Mouse (Mus musculus): ENCODE results near the gene Rho. TPM values are rescaled to one million over a fixed set of nuclear protein-coding genes. Genes with fewer than 3 reads are reported as not detected.

The Rho gene
- total RNA-seq, 1 experiment: 0.13 TPM

- DNase-seq (ENCODE audit: low read depth, low spot score): no peak
- Histone ChIP-seq H3K4me1 (ENCODE audit: control insufficient read depth in 2 of 2, insufficient read depth in 2 of 2, low read length in 2 of 2, poor library complexity in 1 of 2) (no peaks in the 10 kb centered on the region; a peak in 2 of 4 replicates), H3K4me3 (ENCODE audit: insufficient read depth in 1 of 2, low read depth in 1 of 2, low read length in 2 of 2, poor library complexity in 1 of 2, severe bottlenecking in 1 of 2) (no peak overlapping the region), H3K9me3 (ENCODE audit: control insufficient read depth, insufficient read depth, low read depth, low read length) (no peaks in the 10 kb centered on the region), H3K27ac (ENCODE audit: insufficient read depth, low read depth, low read length, poor library complexity, severe bottlenecking) (no peak overlapping the region), H3K9ac (ENCODE audit: insufficient read depth, low read depth, low read length, poor library complexity, severe bottlenecking) (no peak overlapping the region), H3K36me3 (ENCODE audit: control insufficient read depth, insufficient read depth, low read length, poor library complexity, severe bottlenecking) (no peaks in the 10 kb centered on the region)
- TF ChIP-seq HCFC1 (IDR thresholded peaks at IDR 0.05; ENCODE audit: borderline replicate concordance, insufficient read depth, low read length) (no peak), MAFK (IDR thresholded peaks at IDR 0.05; ENCODE audit: insufficient read depth, low read depth, low read length) (no peak), CHD2 (IDR thresholded peaks at IDR 0.05; ENCODE audit: low read depth, low read length) (no peak), ZC3H11A (IDR thresholded peaks at IDR 0.05; ENCODE audit: borderline replicate concordance, low read depth, low read length) (no peak), ZNF384 (IDR thresholded peaks at IDR 0.05; ENCODE audit: low read depth, low read length) (no peak)
- in situ Hi-C loops (cut with MboI; ENCODE audit: low sequenced_read_pairs in 2 of 2, unreplicated experiment in 2 of 2): no loop called here
Measured at GRCm38 (mm10) chr6:115919876-115920275, 11.7 kb upstream of the Rho start.

- Histone ChIP-seq H3K9me3 (ENCODE audit: control insufficient read depth, insufficient read depth, low read depth, low read length) (no peaks in the 10 kb centered on the region), H3K36me3 (ENCODE audit: control insufficient read depth, insufficient read depth, low read length, poor library complexity, severe bottlenecking) (no peaks in the 10 kb centered on the region), H3K9ac (ENCODE audit: insufficient read depth, low read depth, low read length, poor library complexity, severe bottlenecking) (no peak overlapping the region), H3K4me3 (ENCODE audit: insufficient read depth in 1 of 2, low read depth in 1 of 2, low read length in 2 of 2, poor library complexity in 1 of 2, severe bottlenecking in 1 of 2) (no peak overlapping the region), H3K4me1 (ENCODE audit: control insufficient read depth in 2 of 2, insufficient read depth in 2 of 2, low read length in 2 of 2, poor library complexity in 1 of 2) (no peaks in the 10 kb centered on the region; a peak in 1 of 4 replicates), H3K27ac (ENCODE audit: insufficient read depth, low read depth, low read length, poor library complexity, severe bottlenecking) (no peak overlapping the region)
- TF ChIP-seq HCFC1 (IDR thresholded peaks at IDR 0.05; ENCODE audit: borderline replicate concordance, insufficient read depth, low read length) (no peak), ZC3H11A (IDR thresholded peaks at IDR 0.05; ENCODE audit: borderline replicate concordance, low read depth, low read length) (no peak), MAFK (IDR thresholded peaks at IDR 0.05; ENCODE audit: insufficient read depth, low read depth, low read length) (no peak), ZNF384 (IDR thresholded peaks at IDR 0.05; ENCODE audit: low read depth, low read length) (no peak), CHD2 (IDR thresholded peaks at IDR 0.05; ENCODE audit: low read depth, low read length) (no peak)
- no peak for DNase-seq (ENCODE audit: low read depth, low spot score)
- in situ Hi-C loops (cut with MboI; ENCODE audit: low sequenced_read_pairs in 2 of 2, unreplicated experiment in 2 of 2): no loop called here
Measured at GRCm38 (mm10) chr6:115924829-115925228, 6.7 kb upstream of the Rho start.

GRCm38 (mm10) chr6:115926416-115926815, 5.1 kb upstream of the Rho start:
- TF ChIP-seq ZC3H11A (IDR thresholded peaks at IDR 0.05; ENCODE audit: borderline replicate concordance, low read depth, low read length) (no peak), MAFK (IDR thresholded peaks at IDR 0.05; ENCODE audit: insufficient read depth, low read depth, low read length) (no peak), ZNF384 (IDR thresholded peaks at IDR 0.05; ENCODE audit: low read depth, low read length) (no peak), HCFC1 (IDR thresholded peaks at IDR 0.05; ENCODE audit: borderline replicate concordance, insufficient read depth, low read length) (no peak), CHD2 (IDR thresholded peaks at IDR 0.05; ENCODE audit: low read depth, low read length) (no peak)
- no peaks in the 10 kb centered on the region; a peak in 1 of 4 replicates for H3K4me1 ChIP-seq (ENCODE audit: control insufficient read depth in 2 of 2, insufficient read depth in 2 of 2, low read length in 2 of 2, poor library complexity in 1 of 2)
- no peak overlapping the region for H3K4me3 ChIP-seq (ENCODE audit: insufficient read depth in 1 of 2, low read depth in 1 of 2, low read length in 2 of 2, poor library complexity in 1 of 2, severe bottlenecking in 1 of 2)
- H3K9ac ChIP-seq (ENCODE audit: insufficient read depth, low read depth, low read length, poor library complexity, severe bottlenecking): no peak overlapping the region
- no peak for DNase-seq (ENCODE audit: low read depth, low spot score)
- no peaks in the 10 kb centered on the region for H3K9me3 ChIP-seq (ENCODE audit: control insufficient read depth, insufficient read depth, low read depth, low read length)
- no peaks in the 10 kb centered on the region for H3K36me3 ChIP-seq (ENCODE audit: control insufficient read depth, insufficient read depth, low read length, poor library complexity, severe bottlenecking)
- in situ Hi-C loops (cut with MboI; ENCODE audit: low sequenced_read_pairs in 2 of 2, unreplicated experiment in 2 of 2): no loop called here
- no peak overlapping the region for H3K27ac ChIP-seq (ENCODE audit: insufficient read depth, low read depth, low read length, poor library complexity, severe bottlenecking)

- TF ChIP-seq HCFC1 (IDR thresholded peaks at IDR 0.05; ENCODE audit: borderline replicate concordance, insufficient read depth, low read length): no peak
- TF ChIP-seq MAFK (IDR thresholded peaks at IDR 0.05; ENCODE audit: insufficient read depth, low read depth, low read length): no peak
- no peak for TF ChIP-seq ZC3H11A (IDR thresholded peaks at IDR 0.05; ENCODE audit: borderline replicate concordance, low read depth, low read length)
- no peak for TF ChIP-seq ZNF384 (IDR thresholded peaks at IDR 0.05; ENCODE audit: low read depth, low read length)
- no peak for TF ChIP-seq CHD2 (IDR thresholded peaks at IDR 0.05; ENCODE audit: low read depth, low read length)
- no peak overlapping the region for H3K27ac ChIP-seq (ENCODE audit: insufficient read depth, low read depth, low read length, poor library complexity, severe bottlenecking)
- DNase-seq (ENCODE audit: low read depth, low spot score): no peak
- H3K4me3 ChIP-seq (ENCODE audit: insufficient read depth in 1 of 2, low read depth in 1 of 2, low read length in 2 of 2, poor library complexity in 1 of 2, severe bottlenecking in 1 of 2): no peak overlapping the region
- H3K9ac ChIP-seq (ENCODE audit: insufficient read depth, low read depth, low read length, poor library complexity, severe bottlenecking): no peak overlapping the region
- no peaks in the 10 kb centered on the region; a peak in 1 of 4 replicates for H3K4me1 ChIP-seq (ENCODE audit: control insufficient read depth in 2 of 2, insufficient read depth in 2 of 2, low read length in 2 of 2, poor library complexity in 1 of 2)
- H3K36me3 ChIP-seq (ENCODE audit: control insufficient read depth, insufficient read depth, low read length, poor library complexity, severe bottlenecking): no peaks in the 10 kb centered on the region
- in situ Hi-C loops (cut with MboI; ENCODE audit: low sequenced_read_pairs in 2 of 2, unreplicated experiment in 2 of 2): no loop called here
- no peaks in the 10 kb centered on the region for H3K9me3 ChIP-seq (ENCODE audit: control insufficient read depth, insufficient read depth, low read depth, low read length)
Measured at GRCm38 (mm10) chr6:115927292-115928242, 4.0 kb upstream of the Rho start.
